Mouse (Mus musculus) hindbrain, embryonic 15.5 days (tissue): ENCODE results near the gene Meis2. TPM values are rescaled to one million over a fixed set of nuclear protein-coding genes. Genes with fewer than 3 reads are reported as not detected.

ENCODE experiments used
- ATAC-seq: fragments of 200-750 bp; cut with Nextera tagmentation; 2 replicates; pipeline ENCODE4 v1.8.0; 2017; ENCODE audit warnings: low read depth, moderate number of reproducible peaks, moderate TSS enrichment; ENCODE audit not compliant: low FRiP score
- H3K27ac ChIP-seq: fragments of 300-500 bp; sonication (generic); replicated peaks from 2 replicates; pipeline ENCODE4 v1.5.1; 2015; ENCODE audit warnings: mild to moderate bottlenecking, inconsistent platforms
- H3K27me3 ChIP-seq: fragments of 300-500 bp; sonication (generic); 2 replicates; pipeline ENCODE4 v1.6.1; 2015; ENCODE audit warnings: control low read depth, inconsistent platforms
- H3K36me3 ChIP-seq: fragments of 300-500 bp; sonication (generic); 2 replicates; pipeline ENCODE4 v1.6.1; 2015; ENCODE audit warnings: control low read depth, inconsistent platforms
- H3K4me1 ChIP-seq: fragments of 300-500 bp; sonication (generic); replicated peaks from 2 replicates; pipeline ENCODE4 v1.6.1; 2015; ENCODE audit warnings: control low read depth, inconsistent platforms
- H3K4me2 ChIP-seq: fragments of 300-500 bp; sonication (generic); 2 replicates; pipeline ENCODE4 v1.6.1; 2015; ENCODE audit warnings: moderate library complexity, mild to moderate bottlenecking, inconsistent platforms
- H3K4me3 ChIP-seq: fragments of 300-500 bp; sonication (generic); 2 replicates; pipeline ENCODE4 v1.5.1; 2015; ENCODE audit warnings: mild to moderate bottlenecking, inconsistent platforms
- H3K9ac ChIP-seq: fragments of 300-500 bp; sonication (generic); 2 replicates; pipeline ENCODE4 v1.6.1; 2015; ENCODE audit warnings: inconsistent platforms
- H3K9me3 ChIP-seq: fragments of 300-500 bp; sonication (generic); 2 replicates; pipeline ENCODE4 v1.6.1; 2016; ENCODE audit warnings: control low read depth, inconsistent platforms
- WGBS: fragments of 180-500 bp; shearing (Covaris S2); methylation state at CpG from one replicate; pipeline ENCODE4 v1.1.7; 2015; 5-methylcytosine and 5-hydroxymethylcytosine counted together
- polyA plus RNA-seq: library from polyadenylated mRNA; unstranded; fragments of >200 nt; fragmentation: Nextera tagmentation; extraction: Ambion mirVana; gene quantifications from 2 replicates; pipeline ENCODE4 v1.2.1, GENCODE M21; 2015

The Meis2 gene
- polyA plus RNA-seq, 1 experiment from 2014 or later = 139 TPM

DNA sequence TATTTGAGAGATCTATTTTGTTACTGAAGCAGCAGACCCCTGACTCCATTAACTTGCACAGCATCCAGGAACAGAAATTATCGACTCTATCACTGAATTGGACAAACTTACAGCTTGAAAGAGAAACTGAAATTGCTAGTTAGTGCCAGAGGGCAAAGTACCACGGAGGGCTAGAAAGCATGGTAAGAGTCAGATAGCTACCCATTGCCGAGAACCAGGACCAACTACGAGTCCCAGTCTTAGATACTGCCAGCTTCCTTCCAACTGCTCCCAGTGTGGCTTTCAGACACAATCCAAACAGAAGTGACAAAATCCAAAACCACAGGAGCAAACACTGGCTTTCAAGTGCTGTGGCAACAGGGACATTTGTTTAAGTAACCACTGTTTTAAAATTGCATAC, 81.2 kb downstream of the Meis2 start:
- no peaks in the 10 kb centered on the region for H3K9me3 ChIP-seq
- no peak for ATAC-seq
- H3K9ac ChIP-seq = no peak overlapping the region
- H3K36me3 ChIP-seq = no peaks in the 10 kb centered on the region
- WGBS = 75% methylated on average over 4 of the region's 4 CpGs
- H3K4me3 ChIP-seq = no peak overlapping the region
- no peak overlapping the region for H3K4me2 ChIP-seq
- peaks cover 27% of the 10 kb centered on the region for H3K4me1 ChIP-seq
- H3K27me3 ChIP-seq = no peaks in the 10 kb centered on the region
- no peak overlapping the region for H3K27ac ChIP-seq

GRCm38 (mm10) chr2:115980490-115980889, 85.1 kb downstream of the Meis2 start:
- H3K9me3 ChIP-seq = no peaks in the 10 kb centered on the region
- no peak overlapping the region for H3K4me3 ChIP-seq
- H3K9ac ChIP-seq = no peak overlapping the region
- H3K4me2 ChIP-seq = no peak overlapping the region
- no peak overlapping the region for H3K27ac ChIP-seq
- peaks cover 28% of the 10 kb centered on the region for H3K4me1 ChIP-seq
- no peaks in the 10 kb centered on the region for H3K36me3 ChIP-seq
- H3K27me3 ChIP-seq = no peaks in the 10 kb centered on the region
- ATAC-seq = no peak

DNA sequence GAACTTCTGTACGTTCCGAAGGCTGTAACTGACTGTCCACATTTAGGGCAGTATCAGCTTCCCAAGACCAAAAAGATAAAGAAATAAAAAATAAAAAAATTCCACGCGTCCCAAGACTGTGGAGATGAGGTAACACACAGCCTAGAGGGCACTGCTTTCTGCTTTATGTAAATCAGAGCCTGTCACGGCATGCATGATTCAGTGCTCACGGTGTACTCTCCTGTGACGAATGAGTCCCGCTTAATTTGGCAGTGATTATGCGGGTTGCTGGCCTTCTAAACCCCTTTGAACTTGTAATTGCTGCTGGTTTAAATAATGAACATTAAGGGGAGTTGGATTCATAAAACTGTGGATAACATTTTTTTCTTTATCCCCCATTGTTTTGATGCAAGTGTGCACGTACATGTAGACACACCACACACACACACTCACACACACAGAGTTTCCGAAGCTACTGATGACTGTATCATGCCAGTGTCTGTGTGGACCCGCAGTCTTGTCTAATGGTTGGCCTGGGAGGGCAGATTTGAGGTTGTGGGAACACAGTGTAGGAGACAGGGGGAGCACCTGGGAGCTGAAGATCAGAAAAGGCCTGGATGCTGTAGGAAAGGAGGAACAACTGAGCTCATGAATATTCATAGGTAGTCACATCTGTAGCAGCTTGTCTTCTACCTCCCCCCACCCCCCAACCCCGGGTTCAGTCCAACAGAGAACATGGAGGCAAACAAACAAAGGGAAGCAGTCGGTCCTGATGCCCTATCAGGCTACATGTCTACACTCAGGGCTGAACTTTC, 85.8 kb downstream of the Meis2 start:
- H3K4me2 ChIP-seq = no peak overlapping the region
- peak overlapping the region; percentile 60 for H3K27ac ChIP-seq
- no peaks in the 10 kb centered on the region for H3K27me3 ChIP-seq
- 28% methylated on average over 14 of the region's 14 CpGs for whole genome bisulfite sequencing
- no peaks in the 10 kb centered on the region for H3K9me3 ChIP-seq
- no peak overlapping the region for H3K9ac ChIP-seq
- H3K4me1 ChIP-seq = peaks cover 26% of the 10 kb centered on the region
- no peaks in the 10 kb centered on the region for H3K36me3 ChIP-seq
- peak; percentile 62 for ATAC-seq
- H3K4me3 ChIP-seq = no peak overlapping the region

DNA sequence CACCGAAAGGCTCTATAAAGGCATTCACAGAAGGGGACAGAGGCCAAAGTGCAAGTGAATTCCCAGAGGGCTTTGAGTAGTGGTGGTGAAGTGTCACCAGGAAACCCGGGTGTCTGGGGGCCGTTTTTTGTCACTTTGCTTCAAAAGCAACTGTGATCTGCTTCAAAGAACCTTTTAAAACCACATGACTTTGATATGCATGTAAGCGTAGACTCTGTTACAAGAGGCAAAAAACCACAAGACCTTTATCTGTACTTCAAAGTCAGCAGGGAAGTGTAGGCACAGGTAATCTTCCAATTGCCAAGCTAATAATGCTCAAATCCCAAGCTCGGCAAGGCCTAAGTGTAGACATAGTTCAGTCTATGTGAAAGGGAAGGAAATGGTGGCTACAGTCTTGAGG, 87.0 kb downstream of the Meis2 start:
- Histone ChIP-seq H3K4me1 (peaks cover 20% of the 10 kb centered on the region), H3K27ac (no peak overlapping the region), H3K4me3 (no peak overlapping the region), H3K27me3 (no peaks in the 10 kb centered on the region), H3K9ac (no peak overlapping the region), H3K9me3 (no peaks in the 10 kb centered on the region), H3K4me2 (no peak overlapping the region), H3K36me3 (no peaks in the 10 kb centered on the region)
- 84% methylated on average over 5 of the region's 5 CpGs for WGBS
- no peak for ATAC-seq

- Histone ChIP-seq H3K27me3 (no peaks in the 10 kb centered on the region), H3K9ac (no peak overlapping the region), H3K36me3 (no peaks in the 10 kb centered on the region), H3K4me2 (no peak overlapping the region), H3K4me3 (no peak overlapping the region), H3K9me3 (no peaks in the 10 kb centered on the region), H3K27ac (no peak overlapping the region), H3K4me1 (peaks cover 4% of the 10 kb centered on the region; the same call in 1 of the 2 replicates)
- ATAC-seq = no peak
- 89% methylated on average over 3 of the region's 3 CpGs for WGBS
Observed at GRCm38 (mm10) chr2:115971296-115971805, 94.3 kb downstream of the Meis2 start.

DNA sequence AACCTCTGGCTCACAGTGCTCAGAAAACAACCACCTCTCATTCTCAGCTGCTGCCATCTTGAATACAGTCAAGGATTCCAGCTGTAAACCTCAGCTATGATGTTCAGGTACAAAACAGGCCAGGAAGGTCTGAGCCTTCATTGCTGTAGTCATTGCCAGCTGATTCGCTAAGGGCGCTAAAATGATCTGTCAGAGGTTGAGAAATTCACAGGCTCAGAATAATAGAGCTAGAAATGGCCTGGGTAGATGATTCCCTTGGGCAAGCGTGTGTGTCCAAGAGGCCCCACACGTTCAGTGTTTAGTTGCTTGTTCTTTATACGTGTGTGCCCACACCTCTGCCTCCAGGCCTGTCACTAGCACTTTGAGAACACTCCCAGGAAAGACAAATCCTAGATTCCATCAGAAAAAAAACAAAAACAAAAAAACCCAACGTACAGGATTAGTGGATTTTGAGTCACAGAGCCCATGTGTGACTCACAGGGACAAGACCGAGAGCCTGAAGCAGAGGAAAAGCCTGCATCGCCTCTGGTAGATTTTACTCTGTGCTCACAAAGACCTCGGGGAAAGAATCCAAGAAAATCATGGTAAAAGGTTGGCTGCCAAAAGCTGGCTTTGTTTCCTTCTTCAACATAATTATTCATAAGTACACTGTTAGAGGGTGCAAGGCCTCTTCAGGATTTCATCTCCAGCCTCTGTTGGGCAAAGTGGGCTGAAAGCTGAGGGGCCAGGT, 95.4 kb downstream of the Meis2 start:
- Histone ChIP-seq H3K4me1 (peaks cover 4% of the 10 kb centered on the region; the same call in 1 of the 2 replicates), H3K27me3 (no peaks in the 10 kb centered on the region), H3K9me3 (no peaks in the 10 kb centered on the region), H3K4me3 (no peak overlapping the region), H3K9ac (no peak overlapping the region), H3K27ac (peak overlapping the region; percentile 18; the same call in 1 of the 2 replicates), H3K4me2 (no peak overlapping the region), H3K36me3 (no peaks in the 10 kb centered on the region)
- WGBS = 72% methylated on average over 9 of the region's 9 CpGs
- no peak for ATAC-seq

DNA sequence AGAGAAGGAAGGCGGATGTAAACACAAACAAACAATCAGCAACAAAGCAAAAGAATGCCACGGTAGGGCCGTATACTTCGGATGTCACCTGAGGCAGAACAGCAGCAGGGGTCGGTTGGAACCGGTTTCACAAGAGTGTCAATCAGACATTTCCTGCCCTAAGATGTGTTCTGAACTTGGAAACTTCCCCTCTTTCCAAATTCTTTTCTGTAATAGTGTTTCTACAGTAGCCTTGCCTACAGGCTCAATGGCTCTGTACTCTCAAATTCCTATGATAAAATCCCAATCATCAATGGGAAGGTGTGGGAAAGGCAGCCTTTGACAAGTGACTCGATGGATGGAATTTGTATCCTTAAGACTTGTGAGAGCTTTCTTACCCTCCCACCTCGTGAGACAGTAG, 96.4 kb downstream of the Meis2 start:
- no peak overlapping the region for H3K4me2 ChIP-seq
- no peaks in the 10 kb centered on the region for H3K9me3 ChIP-seq
- H3K4me3 ChIP-seq = no peak overlapping the region
- H3K4me1 ChIP-seq = peaks cover 14% of the 10 kb centered on the region
- no peak overlapping the region for H3K27ac ChIP-seq
- 78% methylated on average over 8 of the region's 8 CpGs for WGBS
- no peak for ATAC-seq
- H3K9ac ChIP-seq = no peak overlapping the region
- no peaks in the 10 kb centered on the region for H3K27me3 ChIP-seq
- no peaks in the 10 kb centered on the region for H3K36me3 ChIP-seq

DNA sequence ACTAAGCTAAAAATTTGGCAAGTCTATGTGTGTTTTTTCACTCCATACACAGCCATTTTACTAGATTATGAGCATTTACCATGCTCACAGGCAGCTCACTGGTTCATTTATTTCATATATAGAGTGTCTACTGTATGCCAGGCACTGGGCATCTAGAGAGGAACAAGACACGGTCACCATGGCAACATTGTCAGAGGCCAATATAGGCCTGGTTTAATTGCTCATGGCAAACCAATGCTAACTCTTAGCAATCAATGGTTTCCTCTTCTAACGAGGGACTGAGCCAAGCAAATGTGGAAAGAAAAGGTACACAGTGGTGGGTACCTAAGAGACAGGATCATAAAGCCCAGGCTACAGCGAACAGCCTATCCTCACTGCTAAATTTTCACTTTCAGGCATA, 100.7 kb downstream of the Meis2 start:
- H3K4me3 ChIP-seq = no peak overlapping the region
- 0 out of 2 replicates have a peak overlapping the region, but pooled peaks have one; percentile 33 for H3K27ac ChIP-seq
- H3K4me1 ChIP-seq = peaks cover 14% of the 10 kb centered on the region
- H3K9me3 ChIP-seq = no peaks in the 10 kb centered on the region
- peak; percentile 49; the same call in 1 of the 2 replicates for ATAC-seq
- 66% methylated on average over 3 of the region's 3 CpGs for whole genome bisulfite sequencing
- no peak overlapping the region for H3K9ac ChIP-seq
- H3K27me3 ChIP-seq = no peaks in the 10 kb centered on the region
- H3K36me3 ChIP-seq = no peaks in the 10 kb centered on the region
- no peak overlapping the region for H3K4me2 ChIP-seq

DNA sequence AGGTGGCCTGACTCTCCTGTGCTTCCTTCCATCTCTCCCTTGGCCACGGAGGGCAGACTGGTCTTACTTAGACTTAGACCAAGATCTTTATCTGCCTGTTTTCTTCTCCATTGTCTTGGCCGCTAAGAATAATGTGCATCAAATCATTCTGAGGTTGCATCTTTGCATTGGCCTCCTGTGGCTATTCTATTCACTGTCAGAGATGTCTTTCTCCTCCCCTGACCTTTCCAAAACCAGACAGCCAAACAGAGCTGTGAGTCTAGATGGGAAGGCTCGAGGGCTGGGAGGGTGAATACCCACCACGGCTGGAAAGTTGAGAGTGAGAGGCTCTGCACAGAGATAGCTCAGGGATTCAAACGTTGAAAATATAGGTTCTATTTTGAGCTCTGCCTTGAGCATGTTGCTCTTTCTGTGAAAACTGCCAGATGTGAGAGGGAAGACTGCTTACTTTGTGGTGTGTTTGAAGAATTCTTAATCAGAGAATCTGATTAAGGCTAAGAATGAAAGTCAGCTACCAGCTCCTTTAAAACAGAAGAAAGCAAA, 102.3 kb downstream of the Meis2 start:
- Histone ChIP-seq H3K4me1 (peaks cover 14% of the 10 kb centered on the region), H3K27ac (0 out of 2 replicates have a peak overlapping the region, but pooled peaks have one; percentile 13), H3K9ac (no peak overlapping the region), H3K4me2 (no peak overlapping the region), H3K36me3 (no peaks in the 10 kb centered on the region), H3K4me3 (no peak overlapping the region), H3K9me3 (no peaks in the 10 kb centered on the region), H3K27me3 (no peaks in the 10 kb centered on the region)
- no peak for ATAC-seq
- WGBS = 20% methylated on average over 5 of the region's 5 CpGs

GRCm38 (mm10) chr2:115962728-115963127, 102.9 kb downstream of the Meis2 start:
- Histone ChIP-seq H3K4me2 (no peak overlapping the region), H3K9me3 (no peaks in the 10 kb centered on the region), H3K9ac (no peak overlapping the region), H3K27me3 (no peaks in the 10 kb centered on the region), H3K27ac (no peak overlapping the region), H3K4me1 (peaks cover 14% of the 10 kb centered on the region), H3K36me3 (no peaks in the 10 kb centered on the region), H3K4me3 (no peak overlapping the region)
- no peak for ATAC-seq
- WGBS = 50% methylated on average over 3 of the region's 3 CpGs

DNA sequence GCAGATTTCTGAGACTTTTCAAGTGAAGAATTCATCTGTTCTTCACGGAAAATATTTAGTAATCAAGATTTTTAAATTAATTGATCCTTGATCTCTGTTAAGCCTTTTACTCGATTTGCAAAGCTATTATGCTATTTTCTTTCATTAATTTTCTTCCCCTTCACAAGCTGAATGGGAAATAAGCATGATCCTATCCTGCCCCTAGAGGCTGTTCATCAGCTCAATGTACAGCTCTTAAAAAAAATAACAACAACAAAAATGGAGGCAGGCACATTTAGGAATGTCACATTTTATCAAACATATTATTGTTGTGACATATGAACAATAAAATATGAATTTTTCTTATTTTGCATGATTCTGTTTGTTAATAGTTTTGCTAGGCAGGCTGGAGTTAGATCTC, 103.5 kb downstream of the Meis2 start:
- Histone ChIP-seq H3K36me3 (no peaks in the 10 kb centered on the region), H3K27me3 (no peaks in the 10 kb centered on the region), H3K9me3 (no peaks in the 10 kb centered on the region), H3K4me1 (peaks cover 14% of the 10 kb centered on the region), H3K27ac (no peak overlapping the region), H3K4me3 (no peak overlapping the region), H3K4me2 (no peak overlapping the region), H3K9ac (no peak overlapping the region)
- ATAC-seq = no peak
- WGBS = 56% methylated on average over 2 of the region's 2 CpGs

GRCm38 (mm10) chr2:115960615-115961014, 105.0 kb downstream of the Meis2 start:
- peaks cover 18% of the 10 kb centered on the region for H3K4me1 ChIP-seq
- ATAC-seq = no peak
- 78% methylated on average over 7 of the region's 7 CpGs for WGBS

More at GRCm38 (mm10) chr2:115960615-115961014, 105.0 kb downstream of the Meis2 start:
- no peak overlapping the region for H3K27ac ChIP-seq
- no peak overlapping the region for H3K4me3 ChIP-seq
- H3K9ac ChIP-seq = no peak overlapping the region
- H3K27me3 ChIP-seq = no peaks in the 10 kb centered on the region
- no peaks in the 10 kb centered on the region for H3K9me3 ChIP-seq
- no peak overlapping the region for H3K4me2 ChIP-seq
- no peaks in the 10 kb centered on the region for H3K36me3 ChIP-seq
